Mouse (Mus musculus): ENCODE results near the gene Trip12.

- TF ChIP-seq CTCF (IDR thresholded peaks at IDR 0.05; ENCODE audit: control insufficient read depth, insufficient read depth, low read length): no peak
- no peak for TF ChIP-seq POLR2A (IDR thresholded peaks at IDR 0.05; ENCODE audit: borderline replicate concordance, control insufficient read depth, low read depth, low read length)
Observed at GRCm38 (mm10) chr1:84864645-84865044, 24.3 kb upstream of the Trip12 start.
